Mouse (Mus musculus): Measurements from ENCODE around the gene Atp8b5. TPM values are rescaled to one million over a fixed set of nuclear protein-coding genes. Genes with fewer than 3 reads are reported as not detected.

Atp8b5 gene
- polyA plus RNA-seq, 1 experiment from 2014 or later, result 0.14 TPM

GRCm38 (mm10) chr4:43350038-43350560, 83.1 kb downstream of the Atp8b5 start:
- 48% methylated on average over 6 of the region's 6 CpGs for WGBS
- Histone ChIP-seq H3K4me3 (ENCODE audit: low read depth, low read length) (no peak overlapping the region), H3K27me3 (replicated peaks; ENCODE audit: insufficient read depth, low read length) (no peaks in the 10 kb centered on the region), H3K27ac (ENCODE audit: low read length) (no peak overlapping the region), H3K4me1 (ENCODE audit: insufficient read depth, low read depth, low read length) (no peaks in the 10 kb centered on the region), H3K4me2 (replicated peaks; ENCODE audit: low read depth, low read length) (no peak overlapping the region), H3K9me3 (ENCODE audit: low read length) (no peaks in the 10 kb centered on the region), H3K36me3 (ENCODE audit: insufficient read depth, low read length) (no peaks in the 10 kb centered on the region), H3K9ac (replicated peaks; ENCODE audit: low read depth) (no peak overlapping the region)
- ATAC-seq (no peak), DNase-seq (ENCODE audit: low spot score) (peak; percentile 7)
- TF ChIP-seq CTCF (IDR thresholded peaks at IDR 0.05) (no peak), EP300 (IDR thresholded peaks at IDR 0.05) (0 out of 2 replicates have a peak, but pooled peaks have one; percentile 9)

- TF ChIP-seq EP300 (IDR thresholded peaks at IDR 0.05) (no peak), CTCF (IDR thresholded peaks at IDR 0.05) (0 out of 2 replicates have a peak, but pooled peaks have one; percentile 8)
- H3K9me3 ChIP-seq (ENCODE audit: low read length), result no peaks in the 10 kb centered on the region
- no peak overlapping the region for H3K27ac ChIP-seq (ENCODE audit: low read length)
- 81% methylated on average over 6 of the region's 6 CpGs for WGBS
- H3K4me2 ChIP-seq (replicated peaks; ENCODE audit: low read depth, low read length), result no peak overlapping the region
- H3K27me3 ChIP-seq (replicated peaks; ENCODE audit: insufficient read depth, low read length), result no peaks in the 10 kb centered on the region
- H3K36me3 ChIP-seq (ENCODE audit: insufficient read depth, low read length), result no peaks in the 10 kb centered on the region
- no peak overlapping the region for H3K9ac ChIP-seq (replicated peaks; ENCODE audit: low read depth)
- no peak overlapping the region for H3K4me3 ChIP-seq (ENCODE audit: low read depth, low read length)
- no peaks in the 10 kb centered on the region for H3K4me1 ChIP-seq (ENCODE audit: insufficient read depth, low read depth, low read length)
- ATAC-seq (no peak), DNase-seq (ENCODE audit: low spot score) (no peak)
Observed at GRCm38 (mm10) chr4:43353662-43354061, 86.7 kb downstream of the Atp8b5 start.

DNA sequence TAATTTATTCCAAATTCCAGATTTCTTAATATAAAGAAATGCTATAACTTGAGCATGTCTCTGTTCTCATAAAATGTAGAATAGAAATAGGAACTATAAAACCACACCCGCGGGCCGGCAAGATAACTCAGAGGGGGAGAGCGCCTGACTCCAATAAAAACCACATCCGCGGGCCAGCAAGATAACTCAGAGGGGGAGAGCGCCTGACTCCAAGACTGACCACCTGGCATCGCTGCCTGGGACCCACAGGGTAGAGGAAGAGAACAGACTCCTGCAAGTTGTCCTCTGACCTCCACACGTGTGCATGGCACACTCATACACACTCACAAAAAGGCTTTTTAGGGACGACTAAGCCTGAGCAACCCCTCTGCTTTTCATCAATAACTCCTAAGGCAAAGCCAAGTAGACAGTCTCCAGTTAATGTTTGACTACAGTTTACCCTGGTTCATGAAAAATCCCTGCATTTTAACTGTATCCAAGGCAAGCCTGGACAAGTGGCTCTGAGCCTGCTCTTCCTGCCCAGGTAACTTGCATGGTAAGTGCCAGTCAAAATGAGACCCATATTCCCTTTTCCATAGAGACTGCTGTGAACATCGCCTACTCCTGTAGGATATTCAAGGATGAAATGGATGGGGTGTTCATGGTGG, 98.1 kb downstream of the Atp8b5 start:
- no peak for TF ChIP-seq CTCF (IDR thresholded peaks at IDR 0.05)
- no peak for TF ChIP-seq EP300 (IDR thresholded peaks at IDR 0.05)
- Histone ChIP-seq H3K4me3 (ENCODE audit: low read depth, low read length) (no peak overlapping the region), H3K4me2 (replicated peaks; ENCODE audit: low read depth, low read length) (no peak overlapping the region), H3K4me1 (ENCODE audit: insufficient read depth, low read depth, low read length) (no peaks in the 10 kb centered on the region), H3K27me3 (replicated peaks; ENCODE audit: insufficient read depth, low read length) (no peaks in the 10 kb centered on the region), H3K9ac (replicated peaks; ENCODE audit: low read depth) (no peak overlapping the region), H3K27ac (ENCODE audit: low read length) (no peak overlapping the region), H3K36me3 (ENCODE audit: insufficient read depth, low read length) (no peaks in the 10 kb centered on the region), H3K9me3 (ENCODE audit: low read length) (no peaks in the 10 kb centered on the region)
- no peak for DNase-seq (ENCODE audit: low spot score)
- no peak for ATAC-seq
- WGBS, result 80% methylated on average over 11 of the region's 11 CpGs

DNA sequence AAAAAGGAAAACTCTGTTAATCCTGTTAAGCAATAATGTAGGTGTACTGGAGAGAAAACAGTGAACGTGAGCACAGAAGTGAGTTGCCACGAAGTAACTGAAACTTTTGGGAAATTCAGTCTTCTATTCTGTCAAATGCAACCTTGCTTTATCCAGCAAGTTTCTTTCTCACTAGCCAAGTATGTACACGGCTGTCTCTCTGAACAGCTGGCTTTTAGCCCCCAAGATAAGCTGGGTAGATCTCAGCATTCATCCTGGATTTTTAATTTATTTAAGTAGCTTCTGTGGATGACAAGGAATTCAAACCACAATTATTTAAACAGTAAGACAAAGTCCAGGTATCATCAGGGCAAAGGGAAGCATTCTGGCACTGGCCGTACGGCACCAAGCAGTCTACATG, 100.3 kb downstream of the Atp8b5 start:
- no peak for ATAC-seq
- 86% methylated on average over 5 of the region's 5 CpGs for WGBS
- no peaks in the 10 kb centered on the region for H3K9me3 ChIP-seq (ENCODE audit: low read length)

DNA sequence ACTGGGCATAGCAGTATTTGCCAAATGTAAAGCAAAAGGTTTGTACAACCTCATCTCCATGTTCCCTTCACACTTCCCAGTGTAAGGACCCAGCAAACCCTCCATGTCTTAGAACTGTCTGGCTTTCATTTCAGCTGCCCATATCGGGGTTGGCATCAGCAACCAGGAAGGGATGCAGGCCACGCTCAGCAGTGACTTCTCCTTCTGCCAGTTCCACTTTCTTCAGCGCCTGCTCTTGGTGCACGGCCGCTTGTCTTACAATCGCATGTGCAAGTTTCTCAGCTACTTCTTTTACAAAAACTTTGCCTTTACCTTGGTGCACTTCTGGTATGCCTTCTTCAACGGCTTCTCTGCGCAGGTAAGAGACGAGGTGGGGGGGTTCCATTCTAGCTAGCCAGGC, 100.8 kb downstream of the Atp8b5 start:
- no peak for TF ChIP-seq EP300 (IDR thresholded peaks at IDR 0.05)
- no peak for TF ChIP-seq CTCF (IDR thresholded peaks at IDR 0.05)
- DNase-seq (ENCODE audit: low spot score) (no peak), ATAC-seq (no peak)
- WGBS, result 88% methylated on average over 9 of the region's 9 CpGs
- H3K4me3 ChIP-seq (ENCODE audit: low read depth, low read length), result no peak overlapping the region
- no peaks in the 10 kb centered on the region for H3K9me3 ChIP-seq (ENCODE audit: low read length)
- H3K4me1 ChIP-seq (ENCODE audit: insufficient read depth, low read depth, low read length), result no peaks in the 10 kb centered on the region
- no peaks in the 10 kb centered on the region for H3K36me3 ChIP-seq (ENCODE audit: insufficient read depth, low read length)
- no peak overlapping the region for H3K27ac ChIP-seq (ENCODE audit: low read length)
- H3K27me3 ChIP-seq (replicated peaks; ENCODE audit: insufficient read depth, low read length), result no peaks in the 10 kb centered on the region
- H3K4me2 ChIP-seq (replicated peaks; ENCODE audit: low read depth, low read length), result no peak overlapping the region
- H3K9ac ChIP-seq (replicated peaks; ENCODE audit: low read depth), result no peak overlapping the region

More for the DNA sequence above, 100.3 kb downstream of the Atp8b5 start:
- Histone ChIP-seq H3K4me2 (replicated peaks; ENCODE audit: low read depth, low read length) (no peak overlapping the region), H3K9ac (replicated peaks; ENCODE audit: low read depth) (no peak overlapping the region), H3K4me1 (ENCODE audit: insufficient read depth, low read depth, low read length) (no peaks in the 10 kb centered on the region), H3K27ac (ENCODE audit: low read length) (no peak overlapping the region), H3K27me3 (replicated peaks; ENCODE audit: insufficient read depth, low read length) (no peaks in the 10 kb centered on the region), H3K36me3 (ENCODE audit: insufficient read depth, low read length) (no peaks in the 10 kb centered on the region), H3K4me3 (ENCODE audit: low read depth, low read length) (no peak overlapping the region)
- TF ChIP-seq EP300 (IDR thresholded peaks at IDR 0.05), result no peak
- TF ChIP-seq CTCF (IDR thresholded peaks at IDR 0.05), result no peak
- no peak for DNase-seq (ENCODE audit: low spot score)

DNA sequence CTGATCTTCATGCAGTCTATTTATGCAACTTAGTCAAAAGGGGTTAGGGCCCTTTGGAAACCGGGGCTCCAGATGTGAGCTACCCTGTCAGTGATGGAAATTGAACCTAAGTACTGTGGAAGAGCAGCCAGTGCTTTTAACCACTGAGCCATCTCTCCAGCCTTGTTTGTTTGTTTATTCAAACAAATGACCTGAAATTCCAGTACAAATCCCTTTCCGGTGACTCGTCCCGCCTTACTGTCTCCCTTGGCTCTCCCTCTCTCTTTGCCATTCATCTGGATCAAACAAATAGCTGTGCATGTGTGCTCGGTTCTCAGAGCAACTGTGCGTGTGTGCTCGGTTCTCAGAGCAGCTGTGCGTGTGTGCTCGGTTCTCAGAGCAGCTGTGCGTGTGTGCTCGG, 104.4 kb downstream of the Atp8b5 start:
- no peaks in the 10 kb centered on the region for H3K36me3 ChIP-seq (ENCODE audit: insufficient read depth, low read length)
- no peaks in the 10 kb centered on the region for H3K4me1 ChIP-seq (ENCODE audit: insufficient read depth, low read depth, low read length)
- H3K4me2 ChIP-seq (replicated peaks; ENCODE audit: low read depth, low read length), result no peak overlapping the region
- no peak overlapping the region for H3K27ac ChIP-seq (ENCODE audit: low read length)
- no peaks in the 10 kb centered on the region for H3K9me3 ChIP-seq (ENCODE audit: low read length)
- ATAC-seq (no peak), DNase-seq (ENCODE audit: low spot score) (no peak)
- 52% methylated on average over 9 of the region's 11 CpGs for WGBS
- no peak overlapping the region for H3K4me3 ChIP-seq (ENCODE audit: low read depth, low read length)
- TF ChIP-seq CTCF (IDR thresholded peaks at IDR 0.05) (no peak), EP300 (IDR thresholded peaks at IDR 0.05) (no peak)
- H3K27me3 ChIP-seq (replicated peaks; ENCODE audit: insufficient read depth, low read length), result no peaks in the 10 kb centered on the region
- H3K9ac ChIP-seq (replicated peaks; ENCODE audit: low read depth), result no peak overlapping the region
